Mouse (Mus musculus) lung, postnatal 14 days (tissue): ENCODE data around the gene Ropn1l.

Experiments
- DNase-seq: peaks from one replicate; pipeline ENCODE4 v3.0.0; 2021

The Ropn1l gene

GRCm38 (mm10) chr15:31453098-31453916, at the start of gene Ropn1l:
Gene Ropn1l, minus strand, starts transcription at chr15:31453737.
- DNase-seq, result peak; percentile 95

- no peak for DNase-seq
These were observed 49.5 kb upstream of the Ropn1l start for GRCm38 (mm10) chr15:31502996-31503395.

GRCm38 (mm10) chr15:31502313-31502712, 48.8 kb upstream of the Ropn1l start:
- no peak for DNase-seq

GRCm38 (mm10) chr15:31494803-31495202, 41.3 kb upstream of the Ropn1l start:
- no peak for DNase-seq

GRCm38 (mm10) chr15:31494310-31494709, 40.8 kb upstream of the Ropn1l start:
- no peak for DNase-seq

- DNase-seq, result no peak
These were observed 33.9 kb upstream of the Ropn1l start for GRCm38 (mm10) chr15:31487407-31487806.

- DNase-seq, result no peak
These were observed 23.1 kb upstream of the Ropn1l start for GRCm38 (mm10) chr15:31476678-31477077.

- DNase-seq, result no peak
These were observed 19.4 kb upstream of the Ropn1l start for GRCm38 (mm10) chr15:31472645-31473574.

GRCm38 (mm10) chr15:31471529-31471928, 18.0 kb upstream of the Ropn1l start:
- no peak for DNase-seq

GRCm38 (mm10) chr15:31469497-31469896, 16.0 kb upstream of the Ropn1l start:
- DNase-seq, result no peak

- DNase-seq, result no peak
These were observed 15.3 kb upstream of the Ropn1l start for GRCm38 (mm10) chr15:31468806-31469205.

- no peak for DNase-seq
These were observed 13.2 kb upstream of the Ropn1l start for GRCm38 (mm10) chr15:31466749-31467148.

- DNase-seq, result no peak
These were observed 12.8 kb upstream of the Ropn1l start for GRCm38 (mm10) chr15:31466295-31466694.

- DNase-seq, result no peak
These were observed 12.3 kb upstream of the Ropn1l start for GRCm38 (mm10) chr15:31465806-31466205.

- no peak for DNase-seq
These were observed 7.0 kb upstream of the Ropn1l start for GRCm38 (mm10) chr15:31460571-31460970.

- no peak for DNase-seq
These were observed 4.5 kb upstream of the Ropn1l start for GRCm38 (mm10) chr15:31458081-31458480.

- peak; percentile 45 for DNase-seq
These were observed 2.8 kb upstream of the Ropn1l start for GRCm38 (mm10) chr15:31456381-31456780.

- no peak for DNase-seq
These were observed 1.3 kb upstream of the Ropn1l start for GRCm38 (mm10) chr15:31454861-31455295.

- no peak for DNase-seq
These were observed 741 bp upstream of the Ropn1l start for GRCm38 (mm10) chr15:31454096-31454860.

- no peak for DNase-seq
These were observed 1.0 kb downstream of the Ropn1l start for GRCm38 (mm10) chr15:31452336-31453097.

- no peak for DNase-seq
These were observed 3.8 kb downstream of the Ropn1l start for GRCm38 (mm10) chr15:31449772-31450171.

- DNase-seq, result peak; percentile 61
These were observed 6.4 kb downstream of the Ropn1l start for GRCm38 (mm10) chr15:31447121-31447520.
